Mouse (Mus musculus) heart, postnatal 0 days (tissue): ENCODE measurements at regions not wholly inside any gene's neighbourhood (a gene's known extent, or its start where the extent isn't known, plus 50 kb on each side); places are given as distances from the start of the nearest gene placed in this dataset.
A peak's percentile ranks its signal among the peaks of the same experiment; 100 is the strongest.

Source experiments
- ATAC-seq: fragments of 200-750 bp; cut with Nextera tagmentation; 2 replicates; pipeline ENCODE4 v1.8.0; 2017; ENCODE audit warnings: low read depth, moderate number of reproducible peaks, moderate library complexity; ENCODE audit not compliant: insufficient read depth
- DNase-seq: peaks from one replicate; pipeline ENCODE4 v3.0.0-alpha.2; 2016; ENCODE audit warnings: low spot score
- H3K27ac ChIP-seq: fragments of 300-500 bp; sonication (generic); 2 replicates; pipeline ENCODE4 v1.5.1; 2014; ENCODE audit warnings: low read depth, mild to moderate bottlenecking
- H3K27me3 ChIP-seq: fragments of 300-500 bp; sonication (generic); 2 replicates; pipeline ENCODE4 v1.6.1; 2014; ENCODE audit warnings: low read length, mixed read lengths; ENCODE audit not compliant: control insufficient read depth, insufficient read depth
- H3K36me3 ChIP-seq: fragments of 300-500 bp; sonication (generic); replicated peaks from 2 replicates; pipeline ENCODE4 v1.6.1; 2014; ENCODE audit warnings: low read length, mixed read lengths; ENCODE audit not compliant: control insufficient read depth, insufficient read depth
- H3K4me1 ChIP-seq: fragments of 300-500 bp; sonication (generic); 2 replicates; pipeline ENCODE4 v1.6.1; 2014; ENCODE audit warnings: antibody characterized with exemption; ENCODE audit not compliant: control insufficient read depth, insufficient read depth
- H3K4me2 ChIP-seq: fragments of 300-500 bp; sonication (generic); 2 replicates; pipeline ENCODE4 v1.6.1; 2014; ENCODE audit warnings: low read depth, mild to moderate bottlenecking, low read length, moderate library complexity
- H3K4me3 ChIP-seq: fragments of 300-500 bp; sonication (generic); 2 replicates; pipeline ENCODE4 v1.5.1; 2014; ENCODE audit warnings: low read depth, low read length
- H3K9ac ChIP-seq: fragments of 300-500 bp; sonication (generic); replicated peaks from 2 replicates; pipeline ENCODE4 v1.6.1; 2014; ENCODE audit warnings: low read depth, low read length, mixed read lengths
- H3K9me3 ChIP-seq: fragments of 300-500 bp; sonication (generic); replicated peaks from 2 replicates; pipeline ENCODE4 v1.6.1; 2016; ENCODE audit warnings: low read length; ENCODE audit not compliant: control insufficient read depth
- CTCF ChIP-seq: IDR thresholded peaks from 2 replicates; pipeline ENCODE4 v1.5.1; 2016; ENCODE audit warnings: antibody characterized with exemption, control low read depth, low read depth
- EP300 ChIP-seq: IDR thresholded peaks from 2 replicates; pipeline ENCODE4 v1.6.1; 2016; ENCODE audit warnings: antibody characterized with exemption, low read depth
- WGBS: fragments of 180-500 bp; shearing (Covaris S2); extraction: QIAGEN DNeasy Blood & Tissue Kit; methylation state at CpG from one replicate; pipeline ENCODE4 v1.1.7; 2014; 5-methylcytosine and 5-hydroxymethylcytosine counted together

DNA sequence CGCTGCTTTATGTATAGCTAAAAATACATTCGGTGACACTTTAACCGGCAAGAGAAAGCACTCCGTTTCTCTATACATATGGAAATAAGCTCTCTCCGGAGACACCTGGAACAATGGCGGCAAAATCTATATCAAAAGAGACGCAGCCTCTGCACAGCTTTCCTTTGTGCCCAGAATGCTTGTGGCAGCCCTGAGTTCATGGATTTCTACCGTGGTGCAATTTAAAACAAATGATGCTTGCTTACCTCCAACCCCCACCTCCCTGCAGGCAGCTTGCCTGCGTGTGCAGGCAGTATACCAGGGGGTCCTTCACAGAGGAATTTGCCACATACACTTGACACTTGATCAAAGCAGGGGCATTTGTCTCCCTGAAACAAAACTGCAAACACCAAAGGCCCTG, 171.3 kb downstream of the Efnb2 start:
- DNase-seq: no peak
- H3K4me2 ChIP-seq: no peak overlapping the region
- no peak for ATAC-seq
- H3K9ac ChIP-seq: no peak overlapping the region
- WGBS: 35% methylated on average over 9 of the region's 9 CpGs
- H3K36me3 ChIP-seq: no peaks in the 10 kb centered on the region
- TF ChIP-seq CTCF: no peak
- no peak for TF ChIP-seq EP300
- H3K9me3 ChIP-seq: no peaks in the 10 kb centered on the region
- no peak overlapping the region for H3K4me3 ChIP-seq
- no peaks in the 10 kb centered on the region for H3K27me3 ChIP-seq
- H3K27ac ChIP-seq: no peak overlapping the region
- H3K4me1 ChIP-seq: peaks cover 10% of the 10 kb centered on the region; the same call in 1 of the 2 replicates

DNA sequence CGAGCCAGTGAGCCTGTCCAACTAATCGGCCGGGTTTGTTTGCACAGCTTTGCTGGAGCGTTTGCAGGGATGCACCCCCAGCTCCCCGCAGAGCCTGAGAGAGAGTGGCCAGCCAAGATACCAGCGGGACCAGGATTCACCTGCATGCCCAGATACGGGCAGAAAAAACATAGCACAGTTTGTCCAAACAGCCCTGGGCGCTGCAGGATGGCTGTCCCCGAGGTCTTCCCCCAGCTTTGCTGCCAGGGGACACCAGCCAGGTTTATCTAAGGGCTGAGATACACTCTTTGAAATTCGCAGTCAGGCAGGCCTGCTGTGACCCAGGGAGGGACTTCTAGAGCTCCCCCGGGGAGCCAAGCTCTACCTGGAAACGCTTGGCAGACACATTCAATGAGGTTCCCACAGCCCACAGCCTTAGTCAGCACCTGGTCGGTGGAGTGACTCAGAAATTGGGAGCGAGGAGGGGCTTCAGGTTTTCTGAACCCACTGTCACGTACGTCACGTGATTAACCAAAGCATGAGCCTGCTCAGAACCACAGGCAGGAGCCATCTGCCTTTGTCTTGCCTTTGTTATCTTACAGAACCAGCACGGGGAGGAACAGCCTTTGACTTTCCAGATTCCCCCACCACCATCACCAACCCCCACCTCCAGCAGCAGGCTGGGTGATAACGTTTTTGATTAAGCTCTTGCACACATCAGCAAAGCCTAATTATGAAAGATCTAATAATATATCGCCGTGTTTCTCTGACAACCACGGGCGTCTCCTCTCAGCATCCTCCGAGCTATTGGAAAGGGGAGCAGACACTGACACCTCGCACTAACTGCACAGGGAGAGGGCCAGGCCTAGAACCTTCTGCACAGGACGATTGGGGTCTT, 172.1 kb downstream of the Efnb2 start:
- Histone ChIP-seq H3K27me3 (no peaks in the 10 kb centered on the region), H3K36me3 (no peaks in the 10 kb centered on the region), H3K4me3 (peak overlapping the region; percentile 30), H3K9me3 (no peaks in the 10 kb centered on the region), H3K27ac (no peak overlapping the region), H3K4me1 (peaks cover 10% of the 10 kb centered on the region; the same call in 1 of the 2 replicates), H3K4me2 (peak overlapping the region; percentile 58), H3K9ac (0 out of 2 replicates have a peak overlapping the region, but pooled peaks have one; percentile 14)
- TF ChIP-seq CTCF: no peak
- no peak for TF ChIP-seq EP300
- ATAC-seq (peak; percentile 62), DNase-seq (peak; percentile 63)
- 15% methylated on average over 26 of the region's 26 CpGs for WGBS

DNA sequence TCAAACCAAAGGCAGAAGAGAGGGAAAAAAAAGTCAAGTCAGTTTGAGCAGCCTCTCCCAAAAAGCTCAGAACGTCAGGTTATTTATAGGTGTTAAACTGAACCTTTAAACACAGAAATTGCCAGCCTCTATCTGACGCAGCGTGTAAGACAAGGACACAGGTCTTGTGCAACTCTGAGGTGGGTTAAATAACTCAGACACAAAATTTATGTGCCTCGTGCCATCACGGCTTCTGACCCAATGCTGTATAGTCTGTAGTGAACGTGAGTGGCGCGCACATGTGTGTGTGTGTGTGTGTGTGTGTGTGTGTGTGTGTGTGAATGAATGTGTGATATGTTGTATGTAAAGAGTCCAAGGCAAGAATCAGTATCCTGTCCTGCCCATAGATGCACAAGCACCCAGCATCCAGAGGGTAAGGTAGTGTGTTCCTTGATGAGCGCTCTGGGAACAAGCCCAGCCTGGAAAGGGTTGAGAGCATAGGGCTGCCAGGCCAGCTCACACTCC, 172.8 kb downstream of the Efnb2 start:
- Histone ChIP-seq H3K4me2 (peak overlapping the region; percentile 58), H3K4me3 (peak overlapping the region; percentile 30), H3K4me1 (peaks cover 10% of the 10 kb centered on the region; the same call in 1 of the 2 replicates), H3K9me3 (no peaks in the 10 kb centered on the region), H3K27ac (no peak overlapping the region), H3K27me3 (no peaks in the 10 kb centered on the region), H3K36me3 (no peaks in the 10 kb centered on the region), H3K9ac (0 out of 2 replicates have a peak overlapping the region, but pooled peaks have one; percentile 14)
- DNase-seq (no peak), ATAC-seq (peak; percentile 68)
- TF ChIP-seq CTCF (no peak), EP300 (no peak)
- WGBS: 54% methylated on average over 9 of the region's 9 CpGs

DNA sequence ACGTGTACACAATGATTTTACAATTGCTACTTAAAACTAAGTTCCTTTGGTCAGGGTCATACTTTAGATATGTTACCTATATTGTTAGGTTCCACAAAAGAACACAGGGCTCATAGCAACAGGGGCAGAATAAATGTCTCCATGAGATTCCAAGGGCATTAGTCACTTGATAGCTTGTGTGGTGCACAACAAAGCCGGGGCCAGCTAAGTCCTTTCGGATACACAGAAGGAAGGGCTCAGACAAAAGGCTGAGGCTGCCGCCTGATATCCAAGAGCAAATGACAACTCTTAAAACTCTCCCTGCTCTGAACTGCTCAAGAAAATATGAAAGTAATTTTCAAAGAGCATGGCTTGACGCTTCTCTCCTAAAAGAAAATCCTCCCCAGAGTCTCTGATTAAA, 173.3 kb downstream of the Efnb2 start:
- Histone ChIP-seq H3K36me3 (no peaks in the 10 kb centered on the region), H3K4me3 (no peak overlapping the region), H3K9ac (no peak overlapping the region), H3K27ac (no peak overlapping the region), H3K27me3 (no peaks in the 10 kb centered on the region), H3K4me2 (peak overlapping the region; percentile 22; the same call in 1 of the 2 replicates), H3K9me3 (no peaks in the 10 kb centered on the region), H3K4me1 (peaks cover 10% of the 10 kb centered on the region; the same call in 1 of the 2 replicates)
- ATAC-seq (peak; percentile 18; the same call in 1 of the 2 replicates), DNase-seq (peak; percentile 46)
- 32% methylated on average over 5 of the region's 5 CpGs for WGBS
- TF ChIP-seq EP300 (no peak), CTCF (no peak)

DNA sequence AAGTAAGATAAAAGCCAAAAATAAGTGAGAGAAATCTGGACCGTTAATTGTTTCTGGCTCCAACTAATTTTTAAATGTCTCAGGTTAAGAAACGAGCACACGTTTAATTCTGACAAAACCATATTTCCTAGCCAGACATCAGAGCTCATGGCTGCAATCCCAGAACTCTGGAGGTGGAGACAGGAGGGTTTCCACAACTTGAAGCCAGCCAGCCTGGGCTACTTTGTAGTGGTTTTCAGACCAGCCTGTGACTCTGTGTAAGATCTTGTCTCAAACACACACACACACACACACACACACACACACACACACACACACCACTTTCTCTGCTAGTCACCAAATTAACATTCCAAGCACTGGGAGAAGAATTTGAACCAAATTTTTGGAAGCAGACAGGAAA, 174.2 kb downstream of the Efnb2 start:
- Histone ChIP-seq H3K9ac (no peak overlapping the region), H3K4me2 (no peak overlapping the region), H3K4me3 (no peak overlapping the region), H3K9me3 (no peaks in the 10 kb centered on the region), H3K27ac (no peak overlapping the region), H3K4me1 (peaks cover 10% of the 10 kb centered on the region; the same call in 1 of the 2 replicates), H3K36me3 (no peaks in the 10 kb centered on the region), H3K27me3 (no peaks in the 10 kb centered on the region)
- no peak for TF ChIP-seq EP300
- no peak for TF ChIP-seq CTCF
- no peak for ATAC-seq
- DNase-seq: no peak
- 70% methylated on average over 3 of the region's 3 CpGs for WGBS
